Mouse (Mus musculus) kidney, adult 2 months (tissue): Measurements from ENCODE around the gene Ssbp3. TPM values are rescaled to one million over a fixed set of nuclear protein-coding genes. Genes with fewer than 3 reads are reported as not detected.

Source experiments
- DNase-seq: peaks from one replicate; pipeline ENCODE4 v3.0.0; 2021
- H3K27ac ChIP-seq: fragments of 200-500 bp; 2 replicates; pipeline ENCODE4 v1.5.1; 2012; ENCODE audit warnings: low read depth, low read length, control low read depth, inconsistent platforms; ENCODE audit not compliant: insufficient read depth
- H3K27me3 ChIP-seq: fragments of 200-500 bp; replicated peaks from 2 replicates; pipeline ENCODE4 v1.6.1; 2012; ENCODE audit warnings: mild to moderate bottlenecking, moderate library complexity, low read length, inconsistent platforms; ENCODE audit not compliant: control insufficient read depth, insufficient read depth
- H3K36me3 ChIP-seq: fragments of 200-500 bp; 2 replicates; pipeline ENCODE4 v1.6.1; 2012; ENCODE audit warnings: mild to moderate bottlenecking, moderate library complexity, low read length, inconsistent platforms; ENCODE audit not compliant: control insufficient read depth, insufficient read depth
- H3K4me1 ChIP-seq: fragments of 200-500 bp; 2 replicates; pipeline ENCODE4 v1.6.1; 2011; ENCODE audit warnings: low read length; ENCODE audit not compliant: control insufficient read depth, insufficient read depth
- H3K4me3 ChIP-seq: fragments of 200-500 bp; 2 replicates; pipeline ENCODE4 v1.5.1; 2011; ENCODE audit warnings: mild to moderate bottlenecking, low read depth, low read length, control low read depth; ENCODE audit not compliant: insufficient read depth
- CTCF ChIP-seq: fragments of 200-500 bp; conservative IDR thresholded peaks from 2 replicates; pipeline ENCODE4 v1.5.1; 2011; ENCODE audit warnings: low read depth, mild to moderate bottlenecking, control low read depth, low read length, moderate library complexity, mixed read lengths; ENCODE audit not compliant: insufficient read depth, insufficient read length
- POLR2A ChIP-seq: fragments of 200-500 bp; IDR thresholded peaks from one replicate; pipeline ENCODE4 v1.6.1; 2011; ENCODE audit warnings: low read depth, low read length, control low read depth
- WGBS: fragments of 180-500 bp; shearing (Covaris S2); methylation state at CpG from one replicate; pipeline ENCODE4 v1.1.7; 2018; 5-methylcytosine and 5-hydroxymethylcytosine counted together
- polyA plus RNA-seq: library from polyadenylated mRNA; depleted of rRNA; stranded (reverse); fragments of >200 nt; gene quantifications from 2 replicates; pipeline ENCODE4 v1.2.3, GENCODE M21; 2012; rRNA removed

Gene Ssbp3
- polyA plus RNA-seq, 1 experiment, result 48.6 TPM

GRCm38 (mm10) chr4:107098375-107098774 lies 187.9 kb downstream of the Ssbp3 start:
- no peak overlapping the region for H3K4me3 ChIP-seq
- no peak for DNase-seq
- no peaks in the 10 kb centered on the region for H3K27me3 ChIP-seq
- no peak overlapping the region for H3K27ac ChIP-seq
- H3K36me3 ChIP-seq, result no peaks in the 10 kb centered on the region
- no peaks in the 10 kb centered on the region for H3K4me1 ChIP-seq
- TF ChIP-seq CTCF (no peak), POLR2A (no peak)
- WGBS, result 62% methylated on average over 10 of the region's 10 CpGs

GRCm38 (mm10) chr4:107098791-107099525 lies 188.5 kb downstream of the Ssbp3 start:
- WGBS, result 78% methylated on average over 17 of the region's 17 CpGs
- no peak for TF ChIP-seq POLR2A
- TF ChIP-seq CTCF, result no peak
- no peaks in the 10 kb centered on the region for H3K27me3 ChIP-seq
- H3K27ac ChIP-seq, result no peak overlapping the region
- no peaks in the 10 kb centered on the region for H3K4me1 ChIP-seq
- H3K4me3 ChIP-seq, result no peak overlapping the region
- no peak for DNase-seq
- H3K36me3 ChIP-seq, result no peaks in the 10 kb centered on the region

Other genes with a start within 250 kb of the Ssbp3 start
- 41.3 and 50.4 TPM in 2 replicates for gene Ttc4, start 231.8 kb upstream of the Ssbp3 start, polyA plus RNA-seq
- 9.2 and 9.7 TPM in 2 replicates for gene Mroh7, start 179.8 kb upstream of the Ssbp3 start, polyA plus RNA-seq
- gene Fam151a, start 176.8 kb upstream of the Ssbp3 start, polyA plus RNA-seq, result 265 and 295 TPM in 2 replicates
- 18.2 and 20.2 TPM in 2 replicates for gene Acot11, start 105.7 kb upstream of the Ssbp3 start, polyA plus RNA-seq
- 111 and 118 TPM in 2 replicates for gene Mrpl37, start 156.2 kb downstream of the Ssbp3 start, polyA plus RNA-seq
- gene Cyb5rl, start 156.3 kb downstream of the Ssbp3 start, polyA plus RNA-seq, result 19.0 and 21.7 TPM in 2 replicates
- 0.05 TPM in 1 of 2 replicates, not detected in the other for gene Cdcp2, start 186.2 kb downstream of the Ssbp3 start, polyA plus RNA-seq